Mouse (Mus musculus): ENCODE data around the gene Cntn1. TPM values are rescaled to one million over a fixed set of nuclear protein-coding genes. Genes with fewer than 3 reads are reported as not detected.
"Not testable (repeated sequence)": the region's sequence is repeated elsewhere in the genome, so short reads cannot be mapped to it uniquely, and the experiment has no call there.

Cntn1 gene
- total RNA-seq, 2 experiments from 2014 or later: 0.29 to 0.36 TPM

- no peak for DNase-seq
Observed at GRCm38 (mm10) chr15:92268741-92269322, 217.9 kb downstream of the Cntn1 start.

GRCm38 (mm10) chr15:92271801-92272365, 220.9 kb downstream of the Cntn1 start:
- DNase-seq: no peak

GRCm38 (mm10) chr15:92276826-92277225, 225.9 kb downstream of the Cntn1 start:
- no peak for DNase-seq

- no peak for DNase-seq
Observed at GRCm38 (mm10) chr15:92277984-92278383, 227.0 kb downstream of the Cntn1 start.

GRCm38 (mm10) chr15:92280966-92281365, 230.0 kb downstream of the Cntn1 start:
- DNase-seq: no peak

- no peak for DNase-seq
Observed at GRCm38 (mm10) chr15:92287616-92288015, 236.7 kb downstream of the Cntn1 start.

- no peak for DNase-seq
Observed at GRCm38 (mm10) chr15:92296479-92296878, 245.5 kb downstream of the Cntn1 start.

GRCm38 (mm10) chr15:92302796-92303195, 251.8 kb downstream of the Cntn1 start:
- no peak for DNase-seq

GRCm38 (mm10) chr15:92304221-92304620, 253.3 kb downstream of the Cntn1 start:
- DNase-seq: no peak

GRCm38 (mm10) chr15:92321959-92322358, 271.0 kb downstream of the Cntn1 start:
- no peak for DNase-seq

GRCm38 (mm10) chr15:92327111-92327510, 276.1 kb downstream of the Cntn1 start:
- DNase-seq: no peak

GRCm38 (mm10) chr15:92340253-92340652, 289.3 kb downstream of the Cntn1 start:
- DNase-seq: no peak

- DNase-seq: no peak
Observed at GRCm38 (mm10) chr15:92341424-92341823, 290.5 kb downstream of the Cntn1 start.

GRCm38 (mm10) chr15:92344136-92344869, 293.3 kb downstream of the Cntn1 start:
- no peak for DNase-seq

GRCm38 (mm10) chr15:92347426-92347825, 296.5 kb downstream of the Cntn1 start:
- no peak for DNase-seq

- DNase-seq: no peak
Observed at GRCm38 (mm10) chr15:92347902-92348301, 296.9 kb downstream of the Cntn1 start.

- DNase-seq: not testable (repeated sequence)
Observed at GRCm38 (mm10) chr15:92348453-92348852, 297.5 kb downstream of the Cntn1 start.

- DNase-seq: no peak
Observed at GRCm38 (mm10) chr15:92364153-92364552, 313.2 kb downstream of the Cntn1 start.

- DNase-seq: no peak
Observed at GRCm38 (mm10) chr15:92364592-92364991, 313.6 kb downstream of the Cntn1 start.

All from gastrocnemius, postnatal 25 days (tissue).